Mouse (Mus musculus) lung, embryonic 14.5 days (tissue): ENCODE results near the gene Slc17a4. TPM values are rescaled to one million over a fixed set of nuclear protein-coding genes. Genes with fewer than 3 reads are reported as not detected.
A peak's percentile ranks its signal among the peaks of the same experiment; 100 is the strongest.

Experiments
- ATAC-seq: fragments of 200-750 bp; cut with Nextera tagmentation; 2 replicates; pipeline ENCODE4 v1.8.0; 2017; ENCODE audit warnings: mild to moderate bottlenecking, moderate TSS enrichment, moderate library complexity; ENCODE audit not compliant: insufficient read depth
- DNase-seq: peaks from one replicate; pipeline ENCODE4 v3.0.0-alpha.2; 2015
- H3K27ac ChIP-seq: fragments of 300-500 bp; sonication (generic); 2 replicates; pipeline ENCODE4 v1.5.1; 2014; ENCODE audit warnings: low read depth, mild to moderate bottlenecking, moderate library complexity
- H3K27me3 ChIP-seq: fragments of 300-500 bp; sonication (generic); 2 replicates; pipeline ENCODE4 v1.6.1; 2014; ENCODE audit warnings: low read length, control low read depth; ENCODE audit not compliant: insufficient read depth
- H3K36me3 ChIP-seq: fragments of 300-500 bp; sonication (generic); 2 replicates; pipeline ENCODE4 v1.6.1; 2014; ENCODE audit warnings: control low read depth; ENCODE audit not compliant: insufficient read depth
- H3K4me1 ChIP-seq: fragments of 300-500 bp; sonication (generic); 2 replicates; pipeline ENCODE4 v1.6.1; 2014; ENCODE audit warnings: antibody characterized with exemption, control low read depth; ENCODE audit not compliant: insufficient read depth
- H3K4me2 ChIP-seq: fragments of 300-500 bp; sonication (generic); 2 replicates; pipeline ENCODE4 v1.6.1; 2014; ENCODE audit warnings: mild to moderate bottlenecking
- H3K4me3 ChIP-seq: fragments of 300-500 bp; sonication (generic); 2 replicates; pipeline ENCODE4 v1.5.1; 2014; ENCODE audit warnings: low read depth, low read length
- H3K9ac ChIP-seq: fragments of 300-500 bp; sonication (generic); 2 replicates; pipeline ENCODE4 v1.6.1; 2014
- H3K9me3 ChIP-seq: fragments of 300-500 bp; sonication (generic); 2 replicates; pipeline ENCODE4 v1.6.1; 2016; ENCODE audit warnings: low read depth, low read length, control low read depth
- CTCF ChIP-seq: IDR thresholded peaks from 2 replicates; pipeline ENCODE4 v1.5.1; 2016; ENCODE audit warnings: antibody characterized with exemption, low read depth
- WGBS: fragments of 180-500 bp; shearing (Covaris S2); extraction: QIAGEN DNeasy Blood & Tissue Kit; methylation state at CpG from one replicate; pipeline ENCODE4 v1.1.7; 2014; 5-methylcytosine and 5-hydroxymethylcytosine counted together
- polyA plus RNA-seq: library from polyadenylated mRNA; unstranded; fragments of >200 nt; fragmentation: Nextera tagmentation; extraction: Ambion mirVana; gene quantifications from 2 replicates; pipeline ENCODE4 v1.2.1, GENCODE M21; 2014

Gene Slc17a4
- polyA plus RNA-seq, 1 experiment from 2014 or later, result not detected

DNA sequence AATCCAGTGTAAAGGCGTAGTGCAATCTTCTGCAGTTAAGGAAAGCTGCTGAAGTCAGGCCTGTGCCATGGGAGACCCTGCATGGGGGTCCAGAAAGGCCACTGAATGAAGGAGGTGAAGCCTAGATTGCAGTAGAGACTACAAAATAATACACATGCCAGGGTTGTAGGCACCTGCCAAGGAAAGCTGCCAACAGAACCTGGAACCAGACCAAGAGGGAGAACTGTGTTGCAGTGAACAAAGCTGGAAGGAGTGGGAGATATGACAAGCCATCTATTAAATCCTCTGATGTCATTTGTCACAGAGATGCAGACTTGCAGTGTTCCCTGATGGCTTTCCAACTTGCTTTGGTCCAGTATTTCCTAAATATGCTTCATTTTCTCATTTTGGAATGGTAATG is 23.9 kb upstream of the Slc17a4 start:
- TF ChIP-seq CTCF, result no peak
- Histone ChIP-seq H3K4me1 (no peaks in the 10 kb centered on the region), H3K27me3 (no peaks in the 10 kb centered on the region), H3K4me2 (no peak overlapping the region), H3K27ac (no peak overlapping the region), H3K4me3 (no peak overlapping the region), H3K9me3 (no peaks in the 10 kb centered on the region), H3K9ac (no peak overlapping the region), H3K36me3 (no peaks in the 10 kb centered on the region)
- DNase-seq (no peak), ATAC-seq (no peak)
- WGBS, result 72% methylated on average over 1 of the region's 1 CpGs

DNA sequence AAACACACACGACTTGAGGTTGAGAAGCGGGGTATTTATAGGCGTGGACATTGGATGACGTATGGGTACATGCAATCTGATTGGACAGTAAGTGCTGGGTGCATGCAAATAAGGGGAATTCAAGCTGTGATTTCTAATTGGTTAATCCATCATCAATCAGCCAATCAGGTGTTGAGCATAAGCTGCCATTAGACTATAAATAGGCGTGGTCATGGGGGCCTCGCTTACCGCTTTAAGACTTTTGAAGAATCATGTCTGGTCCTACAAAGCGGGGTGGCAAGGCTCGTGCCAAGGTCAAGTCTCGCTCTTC is 19.4 kb upstream of the Slc17a4 start, which contains the start of gene Hist1h2aa:
Gene Hist1h2aa, plus strand, starts transcription at position 252 of the 310 bp plus-strand sequence.
- DNase-seq (no peak), ATAC-seq (no peak)
- H3K36me3 ChIP-seq, result no peaks in the 10 kb centered on the region
- 90% methylated on average over 10 of the region's 10 CpGs for WGBS
- H3K9ac ChIP-seq, result no peak within 1 kb of the TSS
- TF ChIP-seq CTCF, result no peak
- H3K4me2 ChIP-seq, result no peak within 1 kb of the TSS
- H3K27ac ChIP-seq, result no peak within 1 kb of the TSS
- H3K9me3 ChIP-seq, result no peaks in the 10 kb centered on the region
- H3K27me3 ChIP-seq, result no peaks in the 10 kb centered on the region
- H3K4me3 ChIP-seq, result no peak within 1 kb of the TSS
- H3K4me1 ChIP-seq, result no peaks in the 10 kb centered on the region

DNA sequence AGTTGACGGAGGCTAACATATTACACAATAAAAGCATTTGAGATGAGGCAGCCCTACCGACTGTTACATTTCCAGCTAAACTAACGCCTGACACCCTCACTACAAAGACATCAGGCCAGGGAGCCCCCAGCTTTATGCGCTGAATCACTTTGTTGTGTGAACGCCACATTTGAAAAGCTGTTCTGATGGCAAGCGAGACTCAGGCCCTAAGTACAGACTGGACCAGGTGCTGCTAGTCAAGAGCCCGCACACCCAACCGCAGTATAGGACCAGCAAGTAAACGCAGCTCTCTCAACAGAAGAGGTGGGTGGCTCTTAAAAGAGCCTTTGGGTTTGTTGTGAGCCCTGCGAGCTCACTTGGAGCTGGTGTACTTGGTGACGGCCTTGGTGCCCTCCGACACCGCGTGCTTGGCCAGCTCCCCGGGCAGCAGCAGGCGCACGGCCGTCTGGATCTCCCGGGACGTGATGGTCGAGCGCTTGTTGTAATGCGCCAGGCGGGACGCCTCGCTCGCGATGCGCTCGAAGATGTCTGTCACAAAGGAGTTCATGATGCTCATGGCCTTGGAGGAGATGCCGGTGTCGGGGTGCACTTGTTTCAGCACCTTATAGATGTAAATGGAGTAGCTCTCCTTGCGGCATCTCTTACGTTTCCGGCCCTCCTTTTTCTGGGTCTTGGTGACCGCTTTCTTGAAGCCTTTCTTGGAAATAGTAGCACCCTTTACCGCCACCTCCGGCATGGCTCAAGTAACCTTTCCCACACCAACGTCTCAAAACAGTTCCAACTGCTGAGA is 18.8 kb upstream of the Slc17a4 start, which contains the start of gene Hist1h2ba:
Gene Hist1h2ba, minus strand, starts transcription at position 736 of the 790 bp plus-strand sequence.
- H3K4me2 ChIP-seq, result no peak within 1 kb of the TSS
- ATAC-seq, result no peak
- no peaks in the 10 kb centered on the region for H3K36me3 ChIP-seq
- DNase-seq, result no peak
- no peak within 1 kb of the TSS for H3K4me3 ChIP-seq
- H3K4me1 ChIP-seq, result no peaks in the 10 kb centered on the region
- WGBS, result 93% methylated on average over 37 of the region's 39 CpGs
- H3K9ac ChIP-seq, result no peak within 1 kb of the TSS
- H3K27ac ChIP-seq, result no peak within 1 kb of the TSS
- TF ChIP-seq CTCF, result no peak
- no peaks in the 10 kb centered on the region for H3K27me3 ChIP-seq
- no peaks in the 10 kb centered on the region for H3K9me3 ChIP-seq

DNA sequence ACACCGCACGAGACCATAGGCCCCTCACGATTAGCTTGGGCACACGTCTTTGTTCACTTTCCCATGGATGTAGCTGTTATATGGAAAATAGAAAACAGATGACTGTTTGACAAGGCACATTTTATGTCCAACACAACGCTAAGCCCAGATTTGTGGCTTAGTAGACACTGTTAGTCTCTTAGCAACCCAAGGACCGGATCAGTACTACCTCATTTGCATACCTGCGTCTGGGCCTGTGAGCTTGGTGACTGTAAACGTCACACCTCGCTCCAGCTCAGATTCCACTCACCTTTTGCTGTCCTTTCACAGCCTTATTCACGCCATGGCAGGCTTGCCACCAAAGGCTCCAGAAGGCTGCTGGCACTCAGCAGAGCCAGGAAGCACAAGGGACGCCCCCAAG is 16.1 kb upstream of the Slc17a4 start:
- TF ChIP-seq CTCF, result no peak
- DNase-seq (no peak), ATAC-seq (no peak)
- WGBS, result 64% methylated on average over 11 of the region's 11 CpGs
- peaks cover 3% of the 10 kb centered on the region; the same call in 1 of the 2 replicates for H3K4me1 ChIP-seq
- no peaks in the 10 kb centered on the region for H3K9me3 ChIP-seq
- H3K36me3 ChIP-seq, result no peaks in the 10 kb centered on the region
- H3K27me3 ChIP-seq, result no peaks in the 10 kb centered on the region
- no peak overlapping the region for H3K27ac ChIP-seq
- no peak overlapping the region for H3K4me3 ChIP-seq
- H3K4me2 ChIP-seq, result no peak overlapping the region
- no peak overlapping the region for H3K9ac ChIP-seq

DNA sequence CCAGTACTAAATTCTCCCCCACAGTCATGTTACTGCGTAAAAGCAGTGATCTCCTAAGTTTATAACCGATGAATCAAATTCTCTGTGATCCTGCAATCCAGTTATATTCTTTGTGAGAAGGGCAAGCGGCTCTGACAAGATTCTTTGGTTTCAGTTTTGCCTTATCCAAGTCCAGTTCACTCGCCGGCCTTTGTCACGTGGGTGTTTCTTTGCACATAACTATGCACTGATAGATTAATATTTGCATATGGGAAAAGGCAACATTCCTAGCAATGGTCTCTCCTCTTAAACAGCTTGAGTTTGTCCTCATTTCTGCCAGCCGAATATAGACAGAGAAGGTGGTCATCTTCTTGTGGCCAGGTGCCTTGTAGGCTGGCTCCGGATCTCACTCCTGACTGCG is 15.7 kb upstream of the Slc17a4 start:
- TF ChIP-seq CTCF, result no peak

GRCm38 (mm10) chr13:23928637-23929036 is 13.8 kb upstream of the Slc17a4 start:
- TF ChIP-seq CTCF, result no peak
- Histone ChIP-seq H3K27me3 (no peaks in the 10 kb centered on the region), H3K4me3 (no peak overlapping the region), H3K36me3 (no peaks in the 10 kb centered on the region), H3K9me3 (no peaks in the 10 kb centered on the region), H3K4me2 (peak overlapping the region; percentile 40), H3K27ac (no peak overlapping the region), H3K9ac (no peak overlapping the region), H3K4me1 (peaks cover 3% of the 10 kb centered on the region; the same call in 1 of the 2 replicates)
- WGBS, result 30% methylated on average over 3 of the region's 3 CpGs
- ATAC-seq (peak; percentile 93), DNase-seq (peak; percentile 71)

More for the DNA sequence above, 15.7 kb upstream of the Slc17a4 start:
- no peaks in the 10 kb centered on the region for H3K9me3 ChIP-seq
- H3K27ac ChIP-seq, result no peak overlapping the region
- H3K4me2 ChIP-seq, result no peak overlapping the region
- peaks cover 3% of the 10 kb centered on the region; the same call in 1 of the 2 replicates for H3K4me1 ChIP-seq
- H3K27me3 ChIP-seq, result no peaks in the 10 kb centered on the region
- no peak for DNase-seq
- ATAC-seq, result no peak
- no peak overlapping the region for H3K4me3 ChIP-seq
- no peak overlapping the region for H3K9ac ChIP-seq
- H3K36me3 ChIP-seq, result no peaks in the 10 kb centered on the region
- WGBS, result 80% methylated on average over 9 of the region's 9 CpGs

- TF ChIP-seq CTCF, result no peak
- Histone ChIP-seq H3K4me1 (peaks cover 3% of the 10 kb centered on the region; the same call in 1 of the 2 replicates), H3K27me3 (no peaks in the 10 kb centered on the region), H3K4me3 (no peak overlapping the region), H3K9ac (no peak overlapping the region), H3K4me2 (no peak overlapping the region), H3K9me3 (no peaks in the 10 kb centered on the region), H3K27ac (no peak overlapping the region), H3K36me3 (no peaks in the 10 kb centered on the region)
- whole genome bisulfite sequencing, result 60% methylated on average over 2 of the region's 2 CpGs
- DNase-seq, result no peak
- no peak for ATAC-seq
Observed at GRCm38 (mm10) chr13:23925792-23926191, 11.0 kb upstream of the Slc17a4 start.
